Mouse (Mus musculus) frontal cortex, postnatal 36 days (tissue): Measurements from ENCODE around the gene Car15.

Experiments
- DNase-seq, 2 experiments: peaks; one replicate each; pipeline ENCODE4 v3.0.0; 2022; ENCODE audit warnings: low spot score in 2 of 2

Gene Car15

GRCm38 (mm10) chr16:17838051-17838450 lies at the start of gene Car15:
TSS of gene Car15 (minus strand) at chr16:17838364.
- DNase-seq, result no peak

GRCm38 (mm10) chr16:17884116-17884515 lies 46.0 kb upstream of the Car15 start:
- DNase-seq, result no peak

- no peak for DNase-seq
Measured at GRCm38 (mm10) chr16:17882196-17882595, 44.0 kb upstream of the Car15 start.

- peak in 1 of 2 experiments; percentile 38 for DNase-seq
Measured at GRCm38 (mm10) chr16:17879571-17879970, 41.4 kb upstream of the Car15 start.

- no peak for DNase-seq
Measured at GRCm38 (mm10) chr16:17876096-17876495, 37.9 kb upstream of the Car15 start.

- no peak for DNase-seq
Measured at GRCm38 (mm10) chr16:17875174-17875573, 37.0 kb upstream of the Car15 start.

GRCm38 (mm10) chr16:17872995-17873394 lies 34.8 kb upstream of the Car15 start:
- DNase-seq, result no peak

GRCm38 (mm10) chr16:17871248-17871647 lies 33.1 kb upstream of the Car15 start:
- DNase-seq, result no peak

GRCm38 (mm10) chr16:17865770-17866169 lies 27.6 kb upstream of the Car15 start:
- DNase-seq, result no peak

GRCm38 (mm10) chr16:17865293-17865692 lies 27.1 kb upstream of the Car15 start:
- DNase-seq, result no peak

- no peak for DNase-seq
Measured at GRCm38 (mm10) chr16:17858592-17858991, 20.4 kb upstream of the Car15 start.

GRCm38 (mm10) chr16:17857157-17857556 lies 19.0 kb upstream of the Car15 start:
- DNase-seq, result no peak

- DNase-seq, result no peak
Measured at GRCm38 (mm10) chr16:17853263-17853662, 15.1 kb upstream of the Car15 start.

- no peak for DNase-seq
Measured at GRCm38 (mm10) chr16:17851860-17852259, 13.7 kb upstream of the Car15 start.

GRCm38 (mm10) chr16:17851331-17851730 lies 13.2 kb upstream of the Car15 start:
- DNase-seq, result no peak

GRCm38 (mm10) chr16:17849486-17849885 lies 11.3 kb upstream of the Car15 start:
- no peak for DNase-seq

GRCm38 (mm10) chr16:17848928-17849327 lies 10.8 kb upstream of the Car15 start:
- DNase-seq, result peak in 1 of 2 experiments; percentile 61

GRCm38 (mm10) chr16:17848431-17848830 lies 10.3 kb upstream of the Car15 start:
- DNase-seq, result no peak

GRCm38 (mm10) chr16:17843701-17844365 lies 5.7 kb upstream of the Car15 start:
- DNase-seq, result no peak

- DNase-seq, result no peak
Measured at GRCm38 (mm10) chr16:17842437-17842836, 4.3 kb upstream of the Car15 start.

- DNase-seq, result no peak
Measured at GRCm38 (mm10) chr16:17839976-17840375, 1.8 kb upstream of the Car15 start.

GRCm38 (mm10) chr16:17835481-17835880 lies 2.7 kb downstream of the Car15 start:
- DNase-seq, result no peak

GRCm38 (mm10) chr16:17834543-17834942 lies 3.6 kb downstream of the Car15 start:
- DNase-seq, result no peak
